Mouse (Mus musculus): Measurements from ENCODE around the gene Dzank1. TPM values are rescaled to one million over a fixed set of nuclear protein-coding genes. Genes with fewer than 3 reads are reported as not detected.

The Dzank1 gene
- polyA plus RNA-seq, 1 experiment from 2014 or later = 20.4 TPM

DNA sequence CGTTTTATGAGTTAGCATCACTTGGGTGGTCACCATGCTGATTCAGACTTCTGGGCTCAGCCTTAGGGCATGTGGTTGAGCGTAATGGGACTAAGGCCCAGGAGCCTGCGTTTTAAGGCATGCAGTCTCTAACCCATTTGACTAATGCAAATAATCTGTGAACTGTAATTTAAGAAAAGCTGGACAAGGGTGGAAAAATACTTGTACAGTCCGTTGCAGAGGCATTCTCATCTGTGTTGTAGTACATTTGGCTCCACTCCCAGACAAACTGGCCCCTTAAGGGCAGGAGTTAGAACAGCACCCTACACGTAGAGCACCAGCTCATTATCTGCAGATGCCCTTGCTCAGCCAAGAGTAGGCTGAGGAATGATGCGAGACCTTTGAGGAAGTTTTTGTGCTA lies 17.4 kb upstream of the Dzank1 start:
- H3K4me2 ChIP-seq (ENCODE audit: low read length) = no peak overlapping the region
- H3K9ac ChIP-seq (ENCODE audit: low read depth, low read length) = no peak overlapping the region
- H3K27me3 ChIP-seq (ENCODE audit: control insufficient read depth, insufficient read depth, low read depth, low read length) = no peaks in the 10 kb centered on the region
- H3K4me1 ChIP-seq (ENCODE audit: control insufficient read depth, insufficient read depth, low read length) = peaks cover 6% of the 10 kb centered on the region
- H3K9me3 ChIP-seq (replicated peaks; ENCODE audit: control insufficient read depth, low read length, poor library complexity, severe bottlenecking) = no peaks in the 10 kb centered on the region
- 89% methylated on average over 6 of the region's 6 CpGs for WGBS
- H3K36me3 ChIP-seq (ENCODE audit: control insufficient read depth, insufficient read depth, low read length) = peaks cover 22% of the 10 kb centered on the region
- H3K27ac ChIP-seq (ENCODE audit: low read length) = no peak overlapping the region
- no peak overlapping the region for H3K4me3 ChIP-seq (ENCODE audit: low read depth, low read length)
- no peak for ATAC-seq

DNA sequence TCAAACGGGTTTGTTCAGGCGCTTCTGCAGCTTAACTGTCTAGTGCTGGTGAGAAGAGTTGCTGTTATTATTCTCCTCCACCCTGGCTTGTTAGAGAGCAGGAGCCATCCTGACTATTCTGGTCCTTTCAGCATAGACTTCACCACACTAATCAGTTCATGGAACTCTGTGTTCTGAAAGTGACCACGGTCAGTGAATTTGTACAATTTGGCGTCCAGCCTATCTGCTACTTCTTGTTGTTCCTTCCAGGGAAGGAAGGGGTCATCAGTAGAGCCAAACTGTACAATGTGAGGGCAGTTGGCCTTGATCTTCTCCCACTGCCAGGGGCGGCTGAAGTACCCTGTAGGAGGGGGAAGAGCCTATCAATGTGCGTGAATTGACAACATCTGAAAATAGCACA lies 16.5 kb upstream of the Dzank1 start:
- no peak for ATAC-seq

DNA sequence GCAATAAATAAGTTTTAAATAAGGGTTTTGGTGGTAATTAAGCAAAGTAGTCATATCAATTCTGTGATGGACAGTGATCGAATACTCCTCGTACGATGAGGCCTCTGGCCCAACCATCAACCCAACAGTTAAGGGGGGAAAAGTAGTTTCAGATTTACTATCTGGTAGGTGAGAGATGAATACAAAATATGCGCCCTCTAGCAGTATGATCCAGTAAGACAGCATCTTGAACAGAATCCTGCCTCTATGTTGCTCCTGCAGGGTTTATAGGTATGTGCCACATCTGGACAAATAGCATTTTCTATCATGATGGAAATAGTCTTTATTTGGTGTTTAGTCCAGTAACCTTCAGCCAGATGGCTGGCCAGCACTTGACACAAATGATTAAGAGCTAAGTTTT lies 14.0 kb upstream of the Dzank1 start:
- 90% methylated on average over 4 of the region's 4 CpGs for WGBS
- H3K9ac ChIP-seq (ENCODE audit: low read depth, low read length) = no peak overlapping the region
- H3K4me2 ChIP-seq (ENCODE audit: low read length) = no peak overlapping the region

More for the DNA sequence above, 16.5 kb upstream of the Dzank1 start:
- Histone ChIP-seq H3K4me3 (ENCODE audit: low read depth, low read length) (no peak overlapping the region), H3K4me2 (ENCODE audit: low read length) (no peak overlapping the region), H3K27ac (ENCODE audit: low read length) (no peak overlapping the region), H3K27me3 (ENCODE audit: control insufficient read depth, insufficient read depth, low read depth, low read length) (no peaks in the 10 kb centered on the region), H3K4me1 (ENCODE audit: control insufficient read depth, insufficient read depth, low read length) (no peaks in the 10 kb centered on the region), H3K36me3 (ENCODE audit: control insufficient read depth, insufficient read depth, low read length) (peaks cover 31% of the 10 kb centered on the region), H3K9ac (ENCODE audit: low read depth, low read length) (no peak overlapping the region), H3K9me3 (replicated peaks; ENCODE audit: control insufficient read depth, low read length, poor library complexity, severe bottlenecking) (no peaks in the 10 kb centered on the region)
- 95% methylated on average over 6 of the region's 6 CpGs for WGBS

DNA sequence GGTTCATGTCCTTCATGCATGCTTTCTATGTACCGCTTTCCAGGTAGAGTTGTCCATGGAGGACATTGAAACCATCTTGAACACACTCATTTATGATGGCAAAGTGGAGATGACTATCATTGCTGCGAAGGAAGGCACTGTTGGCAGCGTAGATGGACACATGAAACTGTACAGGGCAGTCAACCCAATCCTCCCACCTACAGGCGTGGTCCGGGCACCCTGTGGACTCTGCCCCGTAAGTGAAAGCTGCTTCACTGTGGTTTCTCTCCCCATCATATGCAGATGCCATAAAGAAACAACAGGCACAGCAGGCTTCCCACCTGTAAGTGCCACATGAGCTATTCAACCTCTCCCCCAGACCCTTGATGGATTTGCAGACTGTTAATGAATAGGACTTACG lies 9.9 kb upstream of the Dzank1 start:
- H3K27me3 ChIP-seq (ENCODE audit: control insufficient read depth, insufficient read depth, low read depth, low read length) = no peaks in the 10 kb centered on the region
- WGBS = 94% methylated on average over 7 of the region's 7 CpGs
- no peaks in the 10 kb centered on the region for H3K4me1 ChIP-seq (ENCODE audit: control insufficient read depth, insufficient read depth, low read length)
- no peak overlapping the region for H3K27ac ChIP-seq (ENCODE audit: low read length)
- H3K9me3 ChIP-seq (replicated peaks; ENCODE audit: control insufficient read depth, low read length, poor library complexity, severe bottlenecking) = no peaks in the 10 kb centered on the region
- peaks cover 66% of the 10 kb centered on the region for H3K36me3 ChIP-seq (ENCODE audit: control insufficient read depth, insufficient read depth, low read length)
- H3K4me3 ChIP-seq (ENCODE audit: low read depth, low read length) = no peak overlapping the region
- H3K9ac ChIP-seq (ENCODE audit: low read depth, low read length) = no peak overlapping the region
- ATAC-seq = no peak
- no peak overlapping the region for H3K4me2 ChIP-seq (ENCODE audit: low read length)

More for the DNA sequence above, 14.0 kb upstream of the Dzank1 start:
- Histone ChIP-seq H3K27me3 (ENCODE audit: control insufficient read depth, insufficient read depth, low read depth, low read length) (no peaks in the 10 kb centered on the region), H3K4me1 (ENCODE audit: control insufficient read depth, insufficient read depth, low read length) (no peaks in the 10 kb centered on the region), H3K27ac (ENCODE audit: low read length) (no peak overlapping the region), H3K4me3 (ENCODE audit: low read depth, low read length) (no peak overlapping the region), H3K9me3 (replicated peaks; ENCODE audit: control insufficient read depth, low read length, poor library complexity, severe bottlenecking) (no peaks in the 10 kb centered on the region), H3K36me3 (ENCODE audit: control insufficient read depth, insufficient read depth, low read length) (peaks cover 48% of the 10 kb centered on the region)
- no peak for ATAC-seq

DNA sequence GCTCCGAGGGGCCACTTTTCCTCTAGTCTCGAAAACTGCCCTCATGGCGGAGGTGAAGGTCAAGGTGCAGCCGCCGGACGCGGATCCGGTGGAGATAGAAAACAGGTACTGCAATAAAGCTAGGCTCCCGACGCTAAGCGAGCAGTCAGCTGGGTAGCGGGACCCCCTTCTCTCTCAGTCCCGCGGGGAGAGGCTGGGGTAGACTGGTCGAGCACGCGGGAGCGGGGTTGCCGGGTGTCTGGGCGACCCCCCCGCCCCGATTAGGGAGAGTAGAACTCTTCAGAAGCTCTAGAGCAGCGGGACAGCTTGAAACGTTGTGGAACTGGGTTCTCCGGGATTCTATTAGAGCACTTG lies 584 bp upstream of the Dzank1 start:
- under 1% methylated on average over 25 of the region's 25 CpGs for WGBS
- Histone ChIP-seq H3K9me3 (replicated peaks; ENCODE audit: control insufficient read depth, low read length, poor library complexity, severe bottlenecking) (no peaks in the 10 kb centered on the region), H3K4me3 (ENCODE audit: low read depth, low read length) (peak overlapping the region; percentile 57), H3K9ac (ENCODE audit: low read depth, low read length) (peak overlapping the region; percentile 66), H3K36me3 (ENCODE audit: control insufficient read depth, insufficient read depth, low read length) (peaks cover 4% of the 10 kb centered on the region), H3K4me1 (ENCODE audit: control insufficient read depth, insufficient read depth, low read length) (peaks cover 23% of the 10 kb centered on the region), H3K27ac (ENCODE audit: low read length) (peak overlapping the region; percentile 97), H3K27me3 (ENCODE audit: control insufficient read depth, insufficient read depth, low read depth, low read length) (no peaks in the 10 kb centered on the region), H3K4me2 (ENCODE audit: low read length) (peak overlapping the region; percentile 95)
- ATAC-seq = peak; percentile 75

DNA sequence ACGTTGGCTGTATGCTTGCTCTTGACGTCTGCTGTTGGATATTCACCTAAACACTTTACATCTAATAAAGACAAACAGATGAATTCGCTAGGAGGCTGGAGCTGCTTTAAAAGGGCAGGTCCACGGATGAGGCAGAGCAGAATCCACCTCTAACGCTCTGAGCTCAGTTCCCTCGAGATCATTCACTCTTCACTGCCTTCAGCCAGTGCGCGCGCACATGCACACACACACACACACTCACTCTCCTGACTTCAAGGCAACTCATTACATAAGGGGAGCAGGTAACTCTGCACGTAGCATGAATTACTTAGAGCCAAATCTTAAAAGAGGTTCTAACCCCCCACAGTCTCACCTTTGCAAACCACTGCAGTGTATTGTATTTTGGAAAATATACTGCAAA lies 1.4 kb downstream of the Dzank1 start:
- H3K4me1 ChIP-seq (ENCODE audit: control insufficient read depth, insufficient read depth, low read length) = peaks cover 23% of the 10 kb centered on the region
- H3K27ac ChIP-seq (ENCODE audit: low read length) = no peak overlapping the region
- peak overlapping the region; percentile 57 for H3K4me3 ChIP-seq (ENCODE audit: low read depth, low read length)
- peak overlapping the region; percentile 44; the same call in 1 of the 2 replicates for H3K9ac ChIP-seq (ENCODE audit: low read depth, low read length)
- H3K9me3 ChIP-seq (replicated peaks; ENCODE audit: control insufficient read depth, low read length, poor library complexity, severe bottlenecking) = no peaks in the 10 kb centered on the region
- no peak for ATAC-seq
- no peaks in the 10 kb centered on the region for H3K27me3 ChIP-seq (ENCODE audit: control insufficient read depth, insufficient read depth, low read depth, low read length)
- peaks cover 6% of the 10 kb centered on the region for H3K36me3 ChIP-seq (ENCODE audit: control insufficient read depth, insufficient read depth, low read length)
- 49% methylated on average over 10 of the region's 10 CpGs for WGBS
- peak overlapping the region; percentile 95 for H3K4me2 ChIP-seq (ENCODE audit: low read length)

DNA sequence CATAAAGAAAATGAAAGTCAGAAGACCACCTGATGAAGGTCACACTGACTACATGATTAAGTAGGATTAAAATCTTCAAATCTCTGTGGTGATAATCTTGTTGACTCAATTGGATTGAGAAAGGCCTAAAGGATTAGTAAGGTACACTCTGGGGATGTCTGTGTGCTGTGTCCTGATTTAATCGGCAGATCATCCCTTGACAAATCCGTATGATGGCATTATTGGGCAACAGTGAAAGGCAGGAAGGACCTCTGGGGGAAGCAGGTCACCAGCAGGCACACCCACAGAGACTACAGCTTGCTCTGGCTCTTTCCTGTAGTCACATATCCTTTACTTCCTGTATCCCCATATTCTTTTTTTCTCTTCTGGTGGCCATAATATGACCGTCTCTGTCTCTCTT lies 7.4 kb downstream of the Dzank1 start:
- no peak for ATAC-seq
- Histone ChIP-seq H3K27me3 (ENCODE audit: control insufficient read depth, insufficient read depth, low read depth, low read length) (no peaks in the 10 kb centered on the region), H3K36me3 (ENCODE audit: control insufficient read depth, insufficient read depth, low read length) (peaks cover 18% of the 10 kb centered on the region), H3K4me2 (ENCODE audit: low read length) (no peak overlapping the region), H3K9ac (ENCODE audit: low read depth, low read length) (no peak overlapping the region), H3K9me3 (replicated peaks; ENCODE audit: control insufficient read depth, low read length, poor library complexity, severe bottlenecking) (no peaks in the 10 kb centered on the region), H3K4me3 (ENCODE audit: low read depth, low read length) (no peak overlapping the region), H3K27ac (ENCODE audit: low read length) (no peak overlapping the region), H3K4me1 (ENCODE audit: control insufficient read depth, insufficient read depth, low read length) (no peaks in the 10 kb centered on the region)
- WGBS = 52% methylated on average over 3 of the region's 3 CpGs

DNA sequence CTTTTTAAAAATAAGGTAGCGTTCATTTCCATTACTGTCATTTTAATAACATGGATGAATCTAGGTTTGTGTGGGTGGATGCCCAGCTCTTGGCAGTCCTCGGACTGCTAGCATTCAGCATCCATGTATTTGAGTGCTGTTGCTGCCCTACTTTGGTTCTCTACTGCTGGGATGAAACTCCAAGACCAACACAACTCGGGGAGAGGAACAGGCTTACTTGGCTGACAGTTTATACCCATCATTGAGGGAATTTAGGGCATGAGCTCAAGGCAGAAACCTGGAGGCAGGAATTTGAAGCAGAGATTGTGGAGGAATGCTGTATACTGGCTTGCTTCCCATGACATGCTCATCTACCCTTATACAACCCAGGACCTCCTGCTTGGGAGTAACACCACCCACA lies 12.6 kb downstream of the Dzank1 start:
- no peak overlapping the region for H3K27ac ChIP-seq (ENCODE audit: low read length)
- no peak for ATAC-seq
- no peaks in the 10 kb centered on the region for H3K4me1 ChIP-seq (ENCODE audit: control insufficient read depth, insufficient read depth, low read length)
- H3K36me3 ChIP-seq (ENCODE audit: control insufficient read depth, insufficient read depth, low read length) = peaks cover 10% of the 10 kb centered on the region
- 87% methylated on average over 3 of the region's 3 CpGs for WGBS
- no peak overlapping the region for H3K4me3 ChIP-seq (ENCODE audit: low read depth, low read length)
- H3K9ac ChIP-seq (ENCODE audit: low read depth, low read length) = no peak overlapping the region
- no peak overlapping the region for H3K4me2 ChIP-seq (ENCODE audit: low read length)
- no peaks in the 10 kb centered on the region for H3K9me3 ChIP-seq (replicated peaks; ENCODE audit: control insufficient read depth, low read length, poor library complexity, severe bottlenecking)
- H3K27me3 ChIP-seq (ENCODE audit: control insufficient read depth, insufficient read depth, low read depth, low read length) = no peaks in the 10 kb centered on the region

DNA sequence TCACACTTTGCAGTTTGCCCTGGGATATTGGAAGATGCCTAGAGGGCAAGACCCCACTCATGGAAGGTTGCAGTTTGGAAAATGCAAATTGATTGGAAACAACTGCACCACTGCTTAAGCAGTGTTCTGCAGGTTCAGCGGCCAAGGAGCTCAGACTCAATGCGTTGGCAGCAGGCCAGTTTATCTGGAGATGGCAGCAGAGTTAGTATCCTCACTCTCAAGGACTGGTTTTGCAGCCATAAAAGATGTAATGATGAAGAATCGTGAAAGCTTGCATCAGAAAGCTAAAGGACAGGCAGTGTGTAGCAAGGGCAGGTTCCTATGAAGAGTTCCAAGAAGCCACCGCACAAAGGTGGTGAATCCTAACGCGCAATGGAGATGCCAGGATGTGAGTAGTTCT lies 25.1 kb downstream of the Dzank1 start:
- no peak overlapping the region for H3K9ac ChIP-seq (ENCODE audit: low read depth, low read length)
- WGBS = 90% methylated on average over 6 of the region's 6 CpGs
- no peak overlapping the region for H3K4me3 ChIP-seq (ENCODE audit: low read depth, low read length)
- no peak overlapping the region for H3K27ac ChIP-seq (ENCODE audit: low read length)
- H3K4me1 ChIP-seq (ENCODE audit: control insufficient read depth, insufficient read depth, low read length) = no peaks in the 10 kb centered on the region
- peaks cover 34% of the 10 kb centered on the region for H3K36me3 ChIP-seq (ENCODE audit: control insufficient read depth, insufficient read depth, low read length)
- ATAC-seq = no peak
- H3K4me2 ChIP-seq (ENCODE audit: low read length) = no peak overlapping the region
- no peaks in the 10 kb centered on the region for H3K27me3 ChIP-seq (ENCODE audit: control insufficient read depth, insufficient read depth, low read depth, low read length)
- H3K9me3 ChIP-seq (replicated peaks; ENCODE audit: control insufficient read depth, low read length, poor library complexity, severe bottlenecking) = no peaks in the 10 kb centered on the region

DNA sequence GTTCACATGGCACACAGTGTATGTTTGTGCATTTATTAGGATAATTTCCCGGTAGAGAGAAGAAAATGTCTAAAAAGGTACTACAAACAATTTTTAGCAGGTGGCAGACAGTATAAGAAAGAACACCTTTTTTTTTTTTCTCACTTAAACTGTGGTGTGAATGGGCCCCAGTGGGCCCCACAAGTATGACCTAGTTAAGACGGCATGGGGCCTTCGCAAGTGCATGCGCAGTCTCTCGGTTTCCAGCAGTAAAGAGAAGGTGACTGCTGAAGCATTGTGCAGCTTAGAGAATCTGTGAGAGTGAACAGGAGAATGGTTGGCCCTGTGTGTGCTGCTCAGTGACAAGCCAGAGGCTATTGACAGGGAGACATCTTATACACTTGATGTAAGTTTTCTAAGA lies 37.9 kb downstream of the Dzank1 start:
- Histone ChIP-seq H3K4me3 (ENCODE audit: low read depth, low read length) (no peak overlapping the region), H3K4me2 (ENCODE audit: low read length) (no peak overlapping the region), H3K9me3 (replicated peaks; ENCODE audit: control insufficient read depth, low read length, poor library complexity, severe bottlenecking) (no peaks in the 10 kb centered on the region), H3K27ac (ENCODE audit: low read length) (no peak overlapping the region), H3K36me3 (ENCODE audit: control insufficient read depth, insufficient read depth, low read length) (peaks cover 24% of the 10 kb centered on the region), H3K27me3 (ENCODE audit: control insufficient read depth, insufficient read depth, low read depth, low read length) (no peaks in the 10 kb centered on the region), H3K9ac (ENCODE audit: low read depth, low read length) (no peak overlapping the region), H3K4me1 (ENCODE audit: control insufficient read depth, insufficient read depth, low read length) (no peaks in the 10 kb centered on the region)
- 92% methylated on average over 5 of the region's 5 CpGs for WGBS
- ATAC-seq = no peak
